Mouse (Mus musculus) liver, adult 2 months (tissue): ENCODE results near the gene March7. TPM values are rescaled to one million over a fixed set of nuclear protein-coding genes. Genes with fewer than 3 reads are reported as not detected.

ENCODE experiments used
- DNase-seq: peaks from one replicate; pipeline ENCODE4 v3.0.0-alpha.2; 2011; ENCODE audit warnings: low read depth, low spot score; ENCODE audit errors: extremely low read depth
- H3K27ac ChIP-seq: fragments of 200-500 bp; replicated peaks from 2 replicates; pipeline ENCODE4 v1.5.1; 2012; ENCODE audit warnings: low read depth, mild to moderate bottlenecking, control low read depth, inconsistent platforms, low read length; ENCODE audit not compliant: insufficient read depth
- H3K27me3 ChIP-seq: fragments of 200-500 bp; 2 replicates; pipeline ENCODE4 v1.6.1; 2012; ENCODE audit warnings: mild to moderate bottlenecking, moderate library complexity, low read length, inconsistent platforms; ENCODE audit not compliant: control insufficient read depth, insufficient read depth
- H3K36me3 ChIP-seq: fragments of 200-500 bp; 2 replicates; pipeline ENCODE4 v1.6.1; 2012; ENCODE audit warnings: low read length, inconsistent platforms; ENCODE audit not compliant: control insufficient read depth, insufficient read depth
- H3K4me1 ChIP-seq: fragments of 200-500 bp; 2 replicates; pipeline ENCODE4 v1.6.1; 2011; ENCODE audit warnings: low read length; ENCODE audit not compliant: control insufficient read depth, insufficient read depth
- H3K4me3 ChIP-seq: fragments of 200-500 bp; 2 replicates; pipeline ENCODE4 v1.5.1; 2011; ENCODE audit warnings: low read depth, mild to moderate bottlenecking, control low read depth, low read length, moderate library complexity; ENCODE audit not compliant: insufficient read depth
- H3K79me2 ChIP-seq: fragments of 200-500 bp; 2 replicates; pipeline ENCODE4 v1.6.1; 2012; ENCODE audit warnings: inconsistent platforms, mild to moderate bottlenecking, low read length, moderate library complexity; ENCODE audit not compliant: control insufficient read depth, insufficient read depth
- H3K9ac ChIP-seq: fragments of 200-500 bp; 2 replicates; pipeline ENCODE4 v1.6.1; 2012; ENCODE audit warnings: low read depth, mild to moderate bottlenecking, control low read depth, inconsistent platforms, low read length
- CTCF ChIP-seq: fragments of 200-500 bp; IDR thresholded peaks from 2 replicates; pipeline ENCODE4 v1.5.1; 2011; ENCODE audit warnings: low read depth, low read length, control low read depth
- POLR2A ChIP-seq: fragments of 200-500 bp; IDR thresholded peaks from 2 replicates; pipeline ENCODE4 v1.6.1; 2011; ENCODE audit warnings: low read length, control low read depth; ENCODE audit not compliant: insufficient read depth; ENCODE audit errors: extremely low read depth
- WGBS: fragments of 180-500 bp; shearing (Covaris S2); methylation state at CpG from one replicate; pipeline ENCODE4 v1.1.7; 2018; 5-methylcytosine and 5-hydroxymethylcytosine counted together
- polyA plus RNA-seq: library from polyadenylated mRNA; depleted of rRNA; stranded (reverse); fragments of >200 nt; gene quantifications from 2 replicates; pipeline ENCODE4 v1.2.3, GENCODE M21; 2012
- total RNA-seq: library from RNA; depleted of rRNA; stranded (reverse); fragments of >200 nt; gene quantifications from 2 replicates; pipeline ENCODE4 v1.2.3, GENCODE M21; 2014

Gene March7
- total and polyA plus RNA-seq, 2 experiments: 4.7 to 37.6 TPM

GRCm38 (mm10) chr2:60196841-60197240 lies 12.8 kb upstream of the March7 start:
- no peak for DNase-seq
- H3K9ac ChIP-seq: no peak overlapping the region
- no peak overlapping the region for H3K4me3 ChIP-seq
- WGBS: 94% methylated on average over 1 of the region's 1 CpGs
- no peaks in the 10 kb centered on the region for H3K27me3 ChIP-seq
- TF ChIP-seq CTCF (no peak), POLR2A (no peak)
- no peak overlapping the region for H3K27ac ChIP-seq
- no peaks in the 10 kb centered on the region; the same call in 1 of the 2 replicates for H3K4me1 ChIP-seq
- H3K79me2 ChIP-seq: no peaks in the 10 kb centered on the region
- no peaks in the 10 kb centered on the region for H3K36me3 ChIP-seq

- Histone ChIP-seq H3K9ac (no peak overlapping the region), H3K27ac (no peak overlapping the region), H3K4me3 (no peak overlapping the region), H3K79me2 (no peaks in the 10 kb centered on the region), H3K36me3 (no peaks in the 10 kb centered on the region), H3K27me3 (no peaks in the 10 kb centered on the region), H3K4me1 (no peaks in the 10 kb centered on the region)
- no peak for TF ChIP-seq CTCF
- no peak for TF ChIP-seq POLR2A
- no peak for DNase-seq
- 98% methylated on average over 5 of the region's 5 CpGs for WGBS
These were observed 9.6 kb upstream of the March7 start for GRCm38 (mm10) chr2:60200051-60200562.

- TF ChIP-seq POLR2A (no peak), CTCF (peak; percentile 86)
- Histone ChIP-seq H3K27ac (no peak overlapping the region), H3K4me1 (no peaks in the 10 kb centered on the region), H3K4me3 (no peak overlapping the region), H3K36me3 (no peaks in the 10 kb centered on the region), H3K9ac (no peak overlapping the region), H3K27me3 (no peaks in the 10 kb centered on the region), H3K79me2 (no peaks in the 10 kb centered on the region)
- 73% methylated on average over 8 of the region's 8 CpGs for WGBS
- DNase-seq: no peak
These were observed 9.0 kb upstream of the March7 start for GRCm38 (mm10) chr2:60200667-60201066.

GRCm38 (mm10) chr2:60202900-60203530 lies 6.7 kb upstream of the March7 start:
- Histone ChIP-seq H3K27me3 (no peaks in the 10 kb centered on the region), H3K9ac (no peak overlapping the region), H3K79me2 (no peaks in the 10 kb centered on the region; the same call in 1 of the 2 replicates), H3K4me1 (peaks cover 2% of the 10 kb centered on the region; the same call in 1 of the 2 replicates), H3K27ac (no peak overlapping the region), H3K4me3 (no peak overlapping the region), H3K36me3 (peaks cover 2% of the 10 kb centered on the region; the same call in 1 of the 2 replicates)
- TF ChIP-seq POLR2A (no peak), CTCF (no peak)
- no peak for DNase-seq
- WGBS: 89% methylated on average over 8 of the region's 8 CpGs

- Histone ChIP-seq H3K79me2 (no peaks in the 10 kb centered on the region; the same call in 1 of the 2 replicates), H3K4me3 (no peak overlapping the region), H3K36me3 (peaks cover 2% of the 10 kb centered on the region; the same call in 1 of the 2 replicates), H3K4me1 (peaks cover 6% of the 10 kb centered on the region; the same call in 1 of the 2 replicates), H3K27me3 (no peaks in the 10 kb centered on the region), H3K9ac (no peak overlapping the region), H3K27ac (no peak overlapping the region)
- 96% methylated on average over 4 of the region's 4 CpGs for WGBS
- no peak for TF ChIP-seq CTCF
- no peak for TF ChIP-seq POLR2A
- no peak for DNase-seq
These were observed 6.0 kb upstream of the March7 start for GRCm38 (mm10) chr2:60203733-60204132.

- Histone ChIP-seq H3K79me2 (no peaks in the 10 kb centered on the region; the same call in 1 of the 2 replicates), H3K4me1 (peaks cover 6% of the 10 kb centered on the region; the same call in 1 of the 2 replicates), H3K27me3 (no peaks in the 10 kb centered on the region), H3K27ac (no peak overlapping the region), H3K36me3 (peaks cover 2% of the 10 kb centered on the region; the same call in 1 of the 2 replicates), H3K4me3 (no peak overlapping the region), H3K9ac (no peak overlapping the region)
- WGBS: 87% methylated on average over 6 of the region's 6 CpGs
- no peak for DNase-seq
- TF ChIP-seq POLR2A: no peak
- TF ChIP-seq CTCF: no peak
These were observed 5.5 kb upstream of the March7 start for GRCm38 (mm10) chr2:60204162-60204561.
